Mouse (Mus musculus) kidney, adult 18-20 months (tissue): ENCODE measurements around the gene Palm2.
A peak's percentile ranks its signal among the peaks of the same experiment; 100 is the strongest.

Source experiments
- DNase-seq: peaks from one replicate; pipeline ENCODE4 v3.0.0; 2021

Gene Palm2

GRCm38 (mm10) chr4:57674351-57674750 is 240.3 kb downstream of the Palm2 start:
- no peak for DNase-seq

GRCm38 (mm10) chr4:57675387-57675786 is 241.3 kb downstream of the Palm2 start:
- peak; percentile 82 for DNase-seq

- no peak for DNase-seq
These were observed 243.9 kb downstream of the Palm2 start for GRCm38 (mm10) chr4:57677916-57678315.

- peak; percentile 32 for DNase-seq
These were observed 245.0 kb downstream of the Palm2 start for GRCm38 (mm10) chr4:57678991-57679457.

- no peak for DNase-seq
These were observed 246.1 kb downstream of the Palm2 start for GRCm38 (mm10) chr4:57680186-57680585.

GRCm38 (mm10) chr4:57681511-57681910 is 247.5 kb downstream of the Palm2 start:
- peak; percentile 85 for DNase-seq

- DNase-seq = no peak
These were observed 248.3 kb downstream of the Palm2 start for GRCm38 (mm10) chr4:57682341-57682740.

GRCm38 (mm10) chr4:57682944-57683343 is 248.9 kb downstream of the Palm2 start:
- no peak for DNase-seq

- no peak for DNase-seq
These were observed 250.7 kb downstream of the Palm2 start for GRCm38 (mm10) chr4:57684676-57685215.

GRCm38 (mm10) chr4:57686736-57687135 is 252.7 kb downstream of the Palm2 start:
- DNase-seq = no peak

GRCm38 (mm10) chr4:57687583-57687982 is 253.5 kb downstream of the Palm2 start:
- no peak for DNase-seq

GRCm38 (mm10) chr4:57688131-57688530 is 254.1 kb downstream of the Palm2 start:
- no peak for DNase-seq

- no peak for DNase-seq
These were observed 256.0 kb downstream of the Palm2 start for GRCm38 (mm10) chr4:57690001-57690400.

- no peak for DNase-seq
These were observed 256.8 kb downstream of the Palm2 start for GRCm38 (mm10) chr4:57690805-57691204.

- DNase-seq = no peak
These were observed 260.5 kb downstream of the Palm2 start for GRCm38 (mm10) chr4:57694356-57695136.

- no peak for DNase-seq
These were observed 262.9 kb downstream of the Palm2 start for GRCm38 (mm10) chr4:57696955-57697354.

- no peak for DNase-seq
These were observed 264.0 kb downstream of the Palm2 start for GRCm38 (mm10) chr4:57697918-57698611.

GRCm38 (mm10) chr4:57701576-57701975 is 267.5 kb downstream of the Palm2 start:
- no peak for DNase-seq

- no peak for DNase-seq
These were observed 269.8 kb downstream of the Palm2 start for GRCm38 (mm10) chr4:57703574-57704470.

GRCm38 (mm10) chr4:57704575-57704974 is 270.5 kb downstream of the Palm2 start:
- no peak for DNase-seq

GRCm38 (mm10) chr4:57715849-57716248 is 281.8 kb downstream of the Palm2 start:
- DNase-seq = no peak

- DNase-seq = no peak
These were observed 282.7 kb downstream of the Palm2 start for GRCm38 (mm10) chr4:57716735-57717134.

- peak; percentile 37 for DNase-seq
These were observed 283.3 kb downstream of the Palm2 start, which contains the start of gene Akap2 for GRCm38 (mm10) chr4:57717354-57717753. Gene Akap2, plus strand, starts transcription at chr4:57717657.
